Mouse (Mus musculus) CH12.LX (cell line): ENCODE results near the gene Rac3. TPM values are rescaled to one million over a fixed set of nuclear protein-coding genes. Genes with fewer than 3 reads are reported as not detected.

Experiments
- DNase-seq: peaks from one replicate; pipeline ENCODE4 v3.0.0-alpha.2; 2013; ENCODE audit errors: extremely low read depth
- H3K27ac ChIP-seq: 2 replicates; pipeline ENCODE4 v1.5.1; 2012; ENCODE audit warnings: low read depth, mild to moderate bottlenecking, control low read depth, moderate library complexity; ENCODE audit not compliant: insufficient read depth
- H3K27me3 ChIP-seq: replicated peaks from 2 replicates; pipeline ENCODE3; 2012; ENCODE audit warnings: inconsistent platforms
- H3K36me3 ChIP-seq, 2 experiments: replicated peaks in 1 of 2; 2 replicates each; pipeline versions ENCODE3 to v1.6.1; 2012; ENCODE audit warnings: inconsistent platforms in 1 of 2, low read length in 1 of 2, mild to moderate bottlenecking in 1 of 2, mixed read lengths in 1 of 2, moderate library complexity in 1 of 2; ENCODE audit not compliant: control insufficient read depth in 1 of 2, insufficient read depth in 1 of 2
- H3K4me1 ChIP-seq, 2 experiments: 2 replicates each; pipeline ENCODE4 v1.6.1; 2012; ENCODE audit warnings: inconsistent platforms in 1 of 2, moderate library complexity in 1 of 2; ENCODE audit not compliant: insufficient read depth in 2 of 2, control insufficient read depth in 1 of 2
- H3K4me2 ChIP-seq: 2 replicates; pipeline ENCODE4 v1.6.1; 2012; ENCODE audit warnings: low read depth, mild to moderate bottlenecking, control low read depth; ENCODE audit not compliant: poor library complexity, insufficient read depth, severe bottlenecking
- H3K4me3 ChIP-seq, 3 experiments: fragments of 150-350 bp in 1 of 3; sonication (generic) in 1 of 3; replicated peaks in 1 of 3; 2 replicates each; pipeline versions ENCODE3 to v1.5.1; 2011 to 2012; ENCODE audit warnings: low read depth in 2 of 3, low read length in 2 of 3, mild to moderate bottlenecking in 2 of 3, moderate library complexity in 2 of 3, control low read depth in 1 of 3, improper control_type of control experiment in 1 of 3, inconsistent platforms in 1 of 3, mixed read lengths in 1 of 3; ENCODE audit not compliant: poor library complexity in 1 of 3
- H3K79me2 ChIP-seq: replicated peaks from 2 replicates; pipeline ENCODE4 v1.6.1; 2012; ENCODE audit warnings: mild to moderate bottlenecking, moderate library complexity; ENCODE audit not compliant: control insufficient read depth, poor library complexity, insufficient read depth, severe bottlenecking; ENCODE audit errors: extremely low read depth
- H3K9ac ChIP-seq: 2 replicates; pipeline ENCODE4 v1.6.1; 2012; ENCODE audit warnings: low read depth, mild to moderate bottlenecking, control low read depth, moderate library complexity; ENCODE audit not compliant: insufficient read depth
- H3K9me3 ChIP-seq: replicated peaks from 2 replicates; pipeline ENCODE3; 2012; ENCODE audit warnings: low read length, inconsistent platforms, mixed read lengths
- CTCF ChIP-seq, 2 experiments: IDR thresholded peaks in 1 of 2; conservative IDR thresholded peaks in 1 of 2; 2 replicates each; pipeline ENCODE4 v1.5.1; 2011 to 2012; ENCODE audit warnings: low read depth in 2 of 2, low read length in 2 of 2, improper control_type of control experiment in 1 of 2, inconsistent platforms in 1 of 2, mild to moderate bottlenecking in 1 of 2, moderate library complexity in 1 of 2
- E2F4 ChIP-seq: IDR thresholded peaks from 2 replicates; pipeline ENCODE4 v1.6.1; 2011; ENCODE audit warnings: low read depth, low read length, improper control_type of control experiment; ENCODE audit not compliant: insufficient replicate concordance
- EP300 ChIP-seq: IDR thresholded peaks from 2 replicates; pipeline ENCODE4 v1.6.1; 2011; ENCODE audit warnings: low read length, improper control_type of control experiment
- GABPA ChIP-seq: IDR thresholded peaks from 2 replicates; pipeline ENCODE4 v1.6.1; 2012; ENCODE audit warnings: low read depth, low read length, improper control_type of control experiment, inconsistent platforms; ENCODE audit not compliant: insufficient replicate concordance
- IRF4 ChIP-seq: IDR thresholded peaks from 2 replicates; pipeline ENCODE4 v1.6.1; 2014; ENCODE audit warnings: low read depth, mild to moderate bottlenecking, inconsistent platforms, low read length, improper control_type of control experiment
- MEF2A ChIP-seq: IDR thresholded peaks from 2 replicates; pipeline ENCODE4 v1.6.1; 2014; ENCODE audit warnings: low read depth, mild to moderate bottlenecking, inconsistent platforms, low read length, improper control_type of control experiment, borderline replicate concordance
- NRF1 ChIP-seq: IDR thresholded peaks from 2 replicates; pipeline ENCODE4 v1.6.1; 2014; ENCODE audit warnings: low read depth, mild to moderate bottlenecking, inconsistent platforms, low read length, improper control_type of control experiment, moderate library complexity
- POLR2A ChIP-seq: IDR thresholded peaks from 2 replicates; pipeline ENCODE4 v1.6.1; 2011; ENCODE audit warnings: low read depth, mild to moderate bottlenecking, improper control_type of control experiment, low read length
- RAD21 ChIP-seq: IDR thresholded peaks from 2 replicates; pipeline ENCODE4 v1.6.1; 2011; ENCODE audit warnings: low read depth, mild to moderate bottlenecking, low read length, improper control_type of control experiment, moderate library complexity
- SMC3 ChIP-seq: IDR thresholded peaks from 2 replicates; pipeline ENCODE4 v1.6.1; 2011; ENCODE audit warnings: low read depth, low read length, improper control_type of control experiment
- TBP ChIP-seq: conservative IDR thresholded peaks from 2 replicates; pipeline ENCODE4 v1.6.1; 2011; ENCODE audit warnings: low read depth, low read length, improper control_type of control experiment
- UBTF ChIP-seq: IDR thresholded peaks from 2 replicates; pipeline ENCODE4 v1.6.1; 2012; ENCODE audit warnings: low read depth, mild to moderate bottlenecking, inconsistent platforms, low read length, improper control_type of control experiment, moderate library complexity
- USF1 ChIP-seq: IDR thresholded peaks from 2 replicates; pipeline ENCODE4 v1.6.1; 2014; ENCODE audit warnings: low read depth, mild to moderate bottlenecking, inconsistent platforms, low read length, improper control_type of control experiment
- ZC3H11A ChIP-seq: IDR thresholded peaks from 2 replicates; pipeline ENCODE4 v1.6.1; 2012; ENCODE audit warnings: low read depth, mild to moderate bottlenecking, inconsistent platforms, low read length, improper control_type of control experiment
- ZMIZ1 ChIP-seq: IDR thresholded peaks from 2 replicates; pipeline ENCODE4 v1.6.1; 2012; ENCODE audit warnings: low read depth, mild to moderate bottlenecking, inconsistent platforms, low read length, improper control_type of control experiment
- dilution Hi-C: fragments of 300-500 bp; cut with MboI; formaldehyde crosslinking; loops from 2 replicates; pipeline ENCODE4 v1.14.3; 2020; ENCODE audit warnings: low sequenced_read_pairs; ENCODE audit not compliant: extremely low pct_unique_long_range_greater_than_20kb, extremely low pct_ligation_motif_present
- in situ Hi-C: fragments of 300-500 bp; cut with MboI; formaldehyde crosslinking; loops from 3 replicates; pipeline ENCODE4 v1.14.3; 2019; ENCODE audit warnings: low sequenced_read_pairs, low pct_ligation_motif_present, low pct_unique_long_range_greater_than_20kb, mixed read lengths
- polyA plus RNA-seq: library from polyadenylated mRNA; unstranded; fragments of >175 nt; gene quantifications from 2 replicates; pipeline ENCODE4 v1.2.1, GENCODE M21; 2012; ENCODE audit warnings: low read depth; ENCODE audit not compliant: insufficient read length
- total RNA-seq, 2 experiments: library from RNA; depleted of rRNA; stranded (reverse); fragments of 300-350 nt in 1 of 2; fragments of >200 nt in 1 of 2; gene quantifications; 2 replicates each; pipeline ENCODE4 v1.2.3; 2012 to 2014

The Rac3 gene
- total and polyA plus RNA-seq, 3 experiments, result 3.4 to 8.9 (median 5.5) TPM

DNA sequence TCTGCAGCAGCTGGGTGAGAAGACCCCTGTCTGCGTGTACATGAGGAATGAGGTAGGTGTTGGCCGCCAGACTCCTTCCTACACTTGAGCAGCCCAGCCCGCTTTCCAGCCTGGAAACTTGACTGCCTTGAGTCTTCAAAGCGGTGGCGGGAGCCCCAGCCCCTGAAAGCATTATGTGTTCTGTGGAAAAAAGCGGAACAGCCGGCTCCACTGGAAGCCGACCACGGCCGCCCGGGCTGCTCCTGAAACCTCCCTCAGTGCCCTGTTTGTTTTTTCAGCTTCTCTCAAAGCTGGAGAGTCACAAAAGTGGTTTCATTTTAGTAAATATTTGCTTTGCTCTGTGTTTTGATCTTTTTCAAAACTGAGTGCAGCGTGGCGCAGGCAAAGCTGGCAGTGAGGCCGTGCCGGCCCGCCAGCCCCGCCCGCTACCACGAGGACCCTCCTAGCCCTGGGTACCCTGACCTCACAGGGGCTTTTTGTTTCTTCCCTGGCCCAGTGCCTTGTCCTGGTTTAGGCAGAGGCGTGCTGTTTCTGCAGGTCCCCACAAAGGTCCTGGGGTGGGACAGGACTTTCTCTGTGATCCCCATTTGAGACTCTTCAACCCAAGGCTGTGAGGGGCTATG, 34.5 kb upstream of the Rac3 start:
- no peaks in the 10 kb centered on the region for H3K27me3 ChIP-seq
- peaks cover 45 to 90% of the 10 kb centered on the region in 2 experiments for H3K36me3 ChIP-seq

DNA sequence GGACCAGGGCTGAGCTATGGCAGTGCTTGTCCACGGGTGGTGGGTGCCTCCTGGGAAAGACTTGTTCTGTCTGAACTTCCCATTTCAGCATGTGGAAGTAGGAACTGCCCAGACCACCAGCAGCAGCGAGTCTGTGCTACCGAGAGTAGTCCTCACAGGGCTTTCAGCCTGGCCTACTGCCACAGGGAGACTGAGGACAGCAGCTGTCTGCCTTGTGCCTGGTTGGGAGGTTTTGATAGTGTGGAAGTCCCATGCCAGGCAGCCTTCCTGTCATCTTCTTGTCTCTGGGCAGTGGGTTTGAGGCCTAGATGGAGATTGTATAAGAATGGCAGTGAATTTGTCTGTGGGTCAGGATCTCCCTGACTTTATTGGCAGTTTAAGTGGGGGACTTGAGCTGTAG, 31.9 kb upstream of the Rac3 start:
- H3K27me3 ChIP-seq, result no peaks in the 10 kb centered on the region
- H3K9ac ChIP-seq, result no peak overlapping the region
- H3K4me2 ChIP-seq, result no peak overlapping the region
- in situ Hi-C loops (loop anchor here (10.0 kb wide), 1 partner anchor 65 kb away; the partner anchor contains the start of gene Sirt7), dilution Hi-C loops (no loop called here)
- DNase-seq, result no peak
- no peak overlapping the region for H3K27ac ChIP-seq
- H3K9me3 ChIP-seq, result no peaks in the 10 kb centered on the region
- no peaks in the 10 kb centered on the region for H3K4me1 ChIP-seq
- H3K36me3 ChIP-seq, result peaks cover 49 to 92% of the 10 kb centered on the region in 2 experiments
- no peaks in the 10 kb centered on the region for H3K79me2 ChIP-seq
- H3K4me3 ChIP-seq, result no peak overlapping the region
- TF ChIP-seq MEF2A (no peak), CTCF (conservative IDR thresholded peaks at IDR 0.05 in 1 of 2, IDR thresholded peaks at IDR 0.05 in 1 of 2; ENCODE audit: low read depth in 2 of 2, low read length in 2 of 2) (no peak), GABPA (no peak), ZMIZ1 (no peak), E2F4 (no peak), NRF1 (no peak), IRF4 (no peak), POLR2A (no peak), TBP (no peak)
- TF ChIP-seq, all 38 proteins: peak for 0

More for the DNA sequence above, 34.5 kb upstream of the Rac3 start:
- H3K4me1 ChIP-seq, result no peaks in the 10 kb centered on the region
- no peaks in the 10 kb centered on the region for H3K79me2 ChIP-seq
- H3K4me3 ChIP-seq, result no peak overlapping the region
- H3K9ac ChIP-seq, result no peak overlapping the region
- H3K9me3 ChIP-seq, result no peaks in the 10 kb centered on the region
- TF ChIP-seq UBTF (no peak), SMC3 (no peak), E2F4 (no peak), USF1 (no peak), ZC3H11A (no peak), EP300 (no peak), GABPA (no peak), RAD21 (no peak)
- no peak overlapping the region for H3K4me2 ChIP-seq
- dilution Hi-C loops, result no loop called here
- H3K27ac ChIP-seq, result no peak overlapping the region
- in situ Hi-C loops, result loop anchor here (10.0 kb wide), 1 partner anchor 62 kb away; the partner anchor contains the start of gene Sirt7
- DNase-seq, result no peak
